Comparison of ENCODE assay signal across 12 mouse cellular contexts in genomic region chr19:56702039-56702438, GRCm38 (mm10).
"Had no signal": no experiment of that assay in that cellular context is flagged by ENCODE, and none has a peak within 500 bp of the region (broad histone marks: within the 10 kb centered on the region; RNA-seq: fewer than 3 reads in every experiment).

No protein-coding gene starts in this region.

- DNase-seq: kidney, postnatal 4 days; liver, postnatal 0 days; lung, embryonic 14.5 days; thymus, adult 18-20 months; thymus, postnatal 36 days had no signal

- H3K4me2 ChIP-seq: limb, embryonic 12.5 days; limb, embryonic 15.5 days; liver, embryonic 11.5 days; lung, embryonic 14.5 days; midbrain, embryonic 13.5 days had no signal

- H3K4me1 ChIP-seq: limb, embryonic 12.5 days had no signal

- H3K4me3 ChIP-seq: limb, embryonic 12.5 days; limb, embryonic 15.5 days; midbrain, embryonic 13.5 days had no signal

- H3K9ac ChIP-seq: limb, embryonic 12.5 days; limb, embryonic 15.5 days; liver, embryonic 14.5 days; liver, postnatal 0 days; lung, embryonic 14.5 days; midbrain, embryonic 13.5 days had no signal

- H3K36me3 ChIP-seq: limb, embryonic 12.5 days; limb, embryonic 15.5 days; midbrain, embryonic 13.5 days had no signal

- H3K27ac ChIP-seq: limb, embryonic 12.5 days; limb, embryonic 15.5 days; liver, embryonic 14.5 days; macrophage; midbrain, embryonic 13.5 days had no signal

- ATAC-seq: liver, postnatal 0 days; lung, postnatal 0 days; midbrain, embryonic 13.5 days had no signal

- H3K9me3 ChIP-seq: limb, embryonic 12.5 days; limb, embryonic 15.5 days; midbrain, embryonic 13.5 days had no signal

- H3K27me3 ChIP-seq: limb, embryonic 12.5 days; limb, embryonic 15.5 days; midbrain, embryonic 13.5 days had no signal
